Mouse (Mus musculus) thymus, postnatal 36 days (tissue): ENCODE data around the gene Otx2.

Source experiments
- DNase-seq, 2 experiments: peaks; one replicate each; pipeline ENCODE4 v3.0.0; 2022; ENCODE audit warnings: mixed read lengths in 2 of 2

Gene Otx2

DNA sequence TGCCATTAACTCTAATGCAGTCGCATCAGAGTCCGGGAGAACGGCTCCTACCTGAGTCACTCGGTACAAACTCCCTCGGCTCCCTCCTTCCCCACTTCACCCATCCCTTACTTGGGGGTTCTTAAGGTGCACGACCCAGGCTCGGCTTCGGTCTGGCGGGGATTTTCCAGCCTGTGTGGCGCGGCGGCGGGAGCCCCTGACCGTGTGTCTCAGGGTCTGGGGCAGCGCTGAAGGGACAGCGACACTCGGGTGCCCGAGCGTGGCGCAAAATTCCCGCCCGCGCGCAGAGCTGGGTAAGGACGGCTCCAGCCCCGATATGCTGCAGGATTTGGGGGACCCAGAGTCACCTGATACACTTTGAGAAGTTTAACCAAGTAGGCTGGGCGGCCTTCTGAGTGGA lies at the start of gene Otx2:
Gene Otx2, minus strand, starts transcription at position 279 of the 400 bp plus-strand sequence.
- no peak for DNase-seq

DNA sequence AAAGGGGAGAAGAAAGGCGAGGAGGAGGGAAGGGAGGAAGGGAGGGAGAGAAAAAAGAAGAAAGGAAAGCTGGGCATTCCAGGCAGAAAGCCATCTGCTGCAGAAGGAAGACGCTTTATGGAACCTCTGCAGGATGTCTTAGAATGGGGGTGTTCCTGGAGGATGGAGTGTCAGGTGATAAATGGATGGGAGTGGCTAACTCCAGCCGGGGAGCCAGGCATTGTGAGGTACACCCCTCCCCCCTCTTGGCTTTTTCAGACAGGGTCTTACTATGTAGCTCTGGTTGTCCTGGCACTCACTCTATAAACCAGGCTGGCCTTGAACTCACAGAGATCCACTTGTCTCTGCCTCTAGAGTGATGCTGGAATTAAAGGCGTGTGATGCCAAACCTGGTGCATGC lies 49.1 kb upstream of the Otx2 start:
- no peak for DNase-seq

DNA sequence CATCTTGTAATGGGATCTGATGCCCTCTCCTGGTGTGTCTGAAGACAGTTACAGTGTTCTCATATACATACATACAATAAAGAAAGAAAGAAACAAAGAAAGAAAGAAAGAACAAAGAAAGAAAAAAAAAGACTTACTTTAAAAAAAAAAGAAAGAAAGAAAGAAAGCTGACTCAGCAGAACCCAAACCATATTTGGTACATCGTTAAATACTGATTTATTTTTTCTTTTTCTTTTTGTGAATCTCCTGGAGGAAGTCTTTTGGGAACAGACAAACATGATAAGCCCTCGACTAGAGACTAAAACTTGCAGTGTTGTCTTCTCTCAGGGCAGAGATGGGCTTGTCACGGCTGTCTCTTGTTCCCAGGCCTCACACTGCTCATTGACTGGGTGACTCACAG lies 45.7 kb upstream of the Otx2 start:
- DNase-seq: no peak

DNA sequence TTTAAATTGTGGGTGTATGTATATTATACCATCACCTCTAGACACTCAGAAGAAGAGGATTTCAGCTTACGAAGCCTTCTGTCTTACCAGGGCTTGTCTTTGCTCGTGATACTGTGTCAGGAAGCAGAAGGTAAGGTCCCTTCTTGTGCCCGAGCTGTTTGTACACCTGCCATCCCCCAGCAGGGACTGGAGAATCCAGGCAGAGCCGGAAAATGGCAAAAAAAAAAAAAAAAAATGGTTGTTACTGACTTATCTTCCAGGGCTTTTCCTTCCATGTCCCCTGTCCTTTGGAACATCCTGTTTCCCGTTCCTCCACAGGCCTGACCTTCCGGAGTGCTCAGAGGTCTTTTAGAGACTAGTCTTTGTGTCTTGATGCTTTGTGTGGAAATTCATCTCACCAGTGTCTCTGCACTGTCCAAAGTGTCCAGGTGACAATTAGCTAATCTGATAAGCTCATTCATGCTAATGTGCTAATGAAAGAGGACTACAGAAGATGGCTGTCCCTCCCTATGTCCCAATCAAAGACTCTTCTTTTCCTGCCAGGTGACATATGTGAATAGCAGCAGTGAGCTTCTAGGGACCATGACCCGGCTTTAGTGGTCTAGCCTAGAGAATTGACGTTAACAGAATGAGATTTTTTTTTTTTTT lies 44.1 kb upstream of the Otx2 start:
- no peak for DNase-seq

DNA sequence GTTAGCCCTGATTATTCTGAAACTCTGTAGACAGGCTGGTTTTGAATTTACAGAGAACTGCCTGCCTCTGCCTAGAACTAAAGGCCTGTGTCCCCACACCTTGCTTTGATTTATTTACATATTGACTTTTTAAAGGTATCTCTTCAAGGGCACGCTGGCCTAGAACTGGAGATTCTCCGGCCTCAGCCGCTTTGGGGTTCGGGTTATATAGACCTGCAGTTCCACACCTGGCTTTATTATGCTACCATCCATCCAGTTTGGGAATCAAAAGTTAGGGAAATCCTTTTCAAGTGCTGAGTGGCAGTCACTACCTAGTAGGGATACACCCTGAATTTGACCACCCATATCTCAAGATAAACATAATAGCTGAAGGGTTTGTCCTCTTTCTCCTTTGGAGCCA lies 42.8 kb upstream of the Otx2 start:
- DNase-seq: no peak

DNA sequence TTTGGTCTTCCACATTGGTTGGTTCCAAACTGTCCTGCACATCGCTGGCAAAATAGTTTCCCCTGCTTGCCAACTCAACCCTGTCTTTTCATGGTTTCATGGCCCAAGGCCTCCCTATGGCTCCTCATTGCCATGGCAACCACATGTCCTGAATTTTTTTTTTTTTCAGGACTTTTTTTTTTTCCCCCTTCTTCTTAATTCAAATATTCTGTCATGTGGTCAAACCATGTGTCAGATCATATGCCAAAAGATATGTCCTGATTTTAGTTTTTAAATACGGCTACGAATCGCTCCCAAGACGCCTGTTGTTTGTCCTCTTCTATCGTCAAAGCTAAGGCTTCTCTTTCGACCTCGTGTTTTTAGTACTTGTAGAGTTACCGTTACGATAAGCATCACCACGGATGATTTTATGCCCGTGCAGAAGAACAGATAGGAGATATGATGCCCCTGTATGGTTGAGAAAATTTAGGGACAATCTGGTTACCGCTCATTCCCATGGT lies 37.3 kb upstream of the Otx2 start:
- DNase-seq: no peak

DNA sequence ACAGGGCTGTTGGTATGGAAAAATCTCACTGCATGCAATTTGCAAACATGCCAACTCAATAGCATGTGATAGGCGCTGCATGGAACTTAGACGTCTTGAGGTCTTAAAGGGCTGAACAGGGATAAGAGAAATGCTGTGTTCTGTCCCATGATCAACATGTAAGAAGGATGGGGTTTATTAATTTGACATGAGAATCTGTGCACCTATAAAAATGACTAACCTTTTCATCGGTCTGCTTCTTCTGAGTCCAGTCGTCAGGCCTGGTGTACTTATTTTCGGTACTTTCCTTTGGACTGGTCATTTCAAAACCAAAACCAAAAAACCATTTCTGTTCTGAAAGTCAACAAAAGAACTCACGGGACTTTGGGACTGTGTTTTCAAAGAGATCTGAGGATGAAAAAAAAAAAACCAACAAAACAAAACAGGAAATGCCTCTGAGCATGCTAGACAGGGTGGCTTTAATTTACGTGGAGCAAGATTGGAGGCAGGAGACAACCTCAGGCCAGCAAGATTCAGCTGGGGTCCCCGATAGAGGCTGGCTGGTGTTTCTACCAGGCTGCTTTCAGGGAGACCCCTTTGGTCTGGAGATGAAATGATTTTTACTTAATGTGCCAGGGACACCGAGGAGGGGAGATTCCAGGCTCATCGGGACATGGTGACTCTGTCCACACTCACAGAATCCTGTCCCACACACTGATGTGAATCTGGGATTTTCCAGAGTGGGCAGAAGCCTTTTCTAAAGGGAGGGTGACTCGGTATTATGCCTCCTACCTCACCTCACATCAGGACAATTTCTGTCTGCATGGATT lies 36.6 kb upstream of the Otx2 start:
- no peak for DNase-seq

DNA sequence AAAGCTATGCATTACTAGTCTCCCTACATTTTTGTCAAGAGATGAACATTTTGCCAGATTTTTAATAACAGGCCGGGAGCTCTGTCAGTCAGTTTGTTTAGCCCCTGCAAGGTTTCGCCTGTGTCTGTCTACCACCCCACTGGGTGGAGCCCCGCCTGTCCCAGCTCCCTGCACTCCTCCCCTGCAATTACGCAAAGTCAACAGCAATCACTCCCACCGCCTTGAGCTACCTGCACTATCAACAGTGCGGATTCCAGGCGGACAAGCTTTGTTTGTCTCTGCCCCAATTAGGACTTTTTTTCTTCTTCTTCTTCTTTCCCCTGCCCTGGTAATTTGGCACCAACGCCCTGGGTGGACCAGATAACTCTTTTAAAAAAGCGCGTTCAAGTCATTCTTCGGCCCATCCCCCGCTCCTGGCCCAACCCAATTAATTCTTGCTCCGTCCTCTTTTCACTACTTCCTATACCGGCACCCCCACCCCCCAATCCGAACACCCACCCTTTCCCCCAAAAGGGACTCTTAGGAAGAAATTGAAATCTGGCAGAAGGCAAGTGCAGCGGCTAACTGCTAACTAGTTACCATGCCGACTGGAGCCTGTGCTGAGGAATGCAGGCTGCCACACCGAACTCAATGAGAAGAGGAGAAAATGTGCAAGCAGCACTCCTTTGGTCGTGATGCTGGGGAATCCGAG lies 35.9 kb upstream of the Otx2 start:
- no peak for DNase-seq

DNA sequence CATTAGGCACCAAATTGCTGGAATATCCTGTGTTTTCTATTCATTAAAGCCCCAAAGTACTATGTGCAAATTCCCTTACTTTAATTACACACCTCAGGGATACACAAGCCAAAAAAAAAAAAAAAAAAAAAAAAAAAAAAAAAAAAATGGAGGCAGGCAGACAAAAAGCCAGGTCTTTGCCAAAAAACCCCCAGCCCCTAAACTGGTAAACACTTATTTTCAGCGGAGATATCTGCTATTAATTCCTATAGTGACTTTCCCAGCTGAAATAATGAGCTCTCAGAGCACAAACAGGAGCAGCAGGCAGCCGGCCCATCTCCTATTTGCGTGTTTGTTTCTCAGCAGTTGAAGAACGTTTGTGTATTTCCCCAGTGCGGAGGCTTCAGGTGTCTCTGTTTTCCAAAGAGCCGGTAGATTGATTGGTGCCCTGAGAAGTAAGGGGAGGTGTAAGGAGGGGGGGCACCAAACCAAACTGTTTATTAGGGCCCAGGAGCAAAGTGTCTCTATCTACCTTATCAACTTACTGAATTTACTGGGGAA lies 34.3 kb upstream of the Otx2 start:
- no peak for DNase-seq

DNA sequence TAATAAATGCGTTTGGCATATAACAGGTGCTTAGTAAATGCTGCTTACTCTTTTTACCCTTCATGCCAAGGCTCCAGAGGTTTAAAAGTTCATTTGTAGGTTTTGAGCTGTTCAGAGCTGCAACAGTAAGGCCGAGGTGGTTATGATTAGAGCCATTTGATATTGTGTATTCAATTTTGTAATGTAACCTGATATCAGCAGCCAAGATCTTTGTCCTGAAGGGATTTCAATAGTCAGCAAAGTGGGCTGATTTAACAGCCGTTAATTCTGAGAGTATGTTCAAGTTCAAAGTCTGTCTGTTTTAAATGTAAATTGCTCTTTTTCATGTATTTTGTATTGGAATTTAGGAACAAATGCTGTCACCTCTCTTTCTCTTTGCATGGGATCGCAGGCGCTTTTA lies 33.8 kb upstream of the Otx2 start:
- DNase-seq: no peak

DNA sequence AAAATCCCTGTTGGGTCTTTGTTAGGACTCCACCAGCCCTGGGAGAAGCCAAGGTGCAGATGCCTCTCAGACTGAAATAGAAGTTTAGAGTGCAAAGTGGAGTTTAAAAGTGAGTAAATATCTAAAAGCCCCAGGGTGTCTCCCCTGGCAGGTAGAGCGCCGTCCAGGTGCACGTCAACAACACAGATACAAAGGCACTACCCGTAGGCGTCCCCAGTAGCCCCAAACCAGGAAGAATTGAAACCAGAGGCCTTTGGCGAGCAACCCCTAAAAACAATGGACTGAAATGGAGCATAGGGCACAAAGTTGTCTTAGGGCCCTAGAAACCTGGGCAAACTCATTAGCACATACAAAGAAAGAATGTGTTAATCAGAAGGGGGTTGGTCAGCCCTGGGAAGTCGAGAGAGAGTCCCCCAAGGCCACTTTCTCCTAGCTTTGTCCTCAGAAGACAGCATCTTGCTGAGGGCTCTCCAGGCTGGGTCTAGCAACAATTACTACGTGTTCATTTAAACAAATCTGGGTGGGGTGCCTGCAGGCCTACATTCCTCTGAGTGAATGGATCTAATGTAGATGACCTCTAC lies 27.3 kb upstream of the Otx2 start:
- no peak for DNase-seq

DNA sequence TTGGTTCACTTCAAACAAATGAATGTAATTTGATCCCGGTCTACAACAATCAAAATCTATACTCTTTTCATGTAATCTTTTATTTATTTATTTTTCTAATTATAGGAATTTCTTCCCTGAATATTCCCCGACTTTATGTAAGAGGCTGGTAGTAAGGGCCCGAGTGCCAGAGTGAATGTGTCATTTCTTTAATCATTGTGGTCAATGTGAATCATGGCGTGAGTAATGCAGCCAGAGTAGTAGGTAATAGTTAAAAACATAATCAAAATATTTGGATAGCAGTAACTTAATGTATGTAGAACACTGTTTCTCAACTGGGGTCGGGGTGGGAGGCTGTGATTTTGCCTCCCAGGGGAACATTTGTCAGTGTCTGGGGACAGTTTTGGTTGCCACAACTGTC lies 6.0 kb upstream of the Otx2 start:
- DNase-seq: no peak

DNA sequence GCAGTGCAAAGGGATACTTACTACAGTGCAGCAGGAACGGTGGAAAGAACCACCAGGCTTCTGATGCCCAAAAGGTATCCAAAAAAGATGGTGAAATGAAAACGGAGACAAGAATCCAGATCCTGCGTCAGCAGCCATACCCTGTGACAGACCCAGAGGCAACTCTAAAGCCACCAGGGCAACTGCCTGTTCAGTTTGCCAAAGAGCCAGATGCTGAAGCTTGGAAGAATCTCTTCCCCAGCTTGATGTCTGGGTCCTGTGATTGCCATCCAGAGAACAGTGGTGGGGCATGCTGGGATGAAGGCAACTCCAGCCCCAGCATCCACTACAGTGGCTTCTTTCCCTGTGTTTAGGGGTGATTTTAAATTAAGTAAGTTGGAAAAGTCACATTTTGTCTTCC lies 5.1 kb upstream of the Otx2 start:
- DNase-seq: no peak

DNA sequence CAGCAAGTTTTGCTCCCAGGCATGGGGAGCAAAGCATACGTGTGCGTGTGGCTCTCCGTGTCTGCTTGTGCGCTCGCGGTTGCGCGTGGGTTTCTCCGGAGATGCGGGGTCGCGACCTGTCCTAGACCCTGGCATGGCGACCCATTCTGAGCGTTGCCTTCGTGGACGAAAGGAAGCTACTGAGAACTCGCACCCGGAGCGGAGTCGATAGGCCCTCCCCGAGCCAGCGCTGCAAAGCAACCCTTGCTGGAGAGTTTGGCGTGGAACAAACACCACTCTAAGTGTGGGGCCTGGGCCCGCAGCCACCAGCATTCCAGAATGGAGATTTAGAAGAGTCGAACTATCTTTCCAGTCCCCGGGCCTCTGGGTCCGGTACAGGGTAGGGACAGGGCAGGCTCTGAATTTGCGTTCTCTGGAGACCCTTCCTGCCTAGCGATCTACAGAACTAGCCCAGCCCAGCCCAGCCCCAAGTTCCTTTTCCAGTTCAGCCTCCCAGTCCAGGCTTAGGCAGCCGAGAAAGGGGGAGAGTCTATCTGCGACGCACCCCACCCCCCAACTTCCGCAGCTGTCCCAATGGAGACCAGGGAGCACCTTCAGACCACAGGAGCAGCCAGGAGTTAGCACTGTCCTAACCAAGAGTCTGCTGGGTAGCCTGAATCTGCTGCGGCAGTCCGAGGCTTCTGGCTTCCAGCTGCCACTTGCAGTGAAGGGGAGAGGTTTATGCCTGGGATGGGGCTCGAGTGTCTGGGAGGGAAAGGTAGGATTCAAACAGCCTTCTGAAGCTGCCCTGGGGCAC lies 615 bp upstream of the Otx2 start:
- no peak for DNase-seq

DNA sequence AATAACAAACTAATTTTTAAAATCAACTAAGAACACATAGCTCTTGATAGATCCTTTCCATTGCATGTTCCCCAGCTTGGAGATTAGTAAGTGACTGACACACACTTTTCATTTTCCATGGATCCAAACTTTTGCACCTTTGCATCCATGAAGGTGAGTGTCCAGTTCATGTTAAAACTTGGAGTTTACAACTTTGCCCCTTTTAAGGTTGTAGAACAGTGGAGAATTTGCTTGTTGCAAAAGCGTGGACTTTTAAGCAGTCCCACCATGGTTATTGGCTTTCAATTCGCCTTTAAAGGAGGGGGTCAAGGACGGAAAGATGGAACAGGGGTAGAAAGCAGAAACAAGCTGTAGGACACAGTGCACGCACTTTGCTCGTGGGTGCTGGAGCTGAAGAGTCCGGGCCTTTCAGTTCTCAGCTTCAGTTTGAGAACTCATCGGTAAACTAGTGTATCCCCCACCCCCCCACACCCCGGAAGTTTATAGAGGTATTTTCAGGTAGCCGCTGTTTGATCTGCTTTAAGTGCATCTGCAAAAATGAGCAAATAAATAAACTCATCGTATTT lies 925 bp downstream of the Otx2 start:
- no peak for DNase-seq

DNA sequence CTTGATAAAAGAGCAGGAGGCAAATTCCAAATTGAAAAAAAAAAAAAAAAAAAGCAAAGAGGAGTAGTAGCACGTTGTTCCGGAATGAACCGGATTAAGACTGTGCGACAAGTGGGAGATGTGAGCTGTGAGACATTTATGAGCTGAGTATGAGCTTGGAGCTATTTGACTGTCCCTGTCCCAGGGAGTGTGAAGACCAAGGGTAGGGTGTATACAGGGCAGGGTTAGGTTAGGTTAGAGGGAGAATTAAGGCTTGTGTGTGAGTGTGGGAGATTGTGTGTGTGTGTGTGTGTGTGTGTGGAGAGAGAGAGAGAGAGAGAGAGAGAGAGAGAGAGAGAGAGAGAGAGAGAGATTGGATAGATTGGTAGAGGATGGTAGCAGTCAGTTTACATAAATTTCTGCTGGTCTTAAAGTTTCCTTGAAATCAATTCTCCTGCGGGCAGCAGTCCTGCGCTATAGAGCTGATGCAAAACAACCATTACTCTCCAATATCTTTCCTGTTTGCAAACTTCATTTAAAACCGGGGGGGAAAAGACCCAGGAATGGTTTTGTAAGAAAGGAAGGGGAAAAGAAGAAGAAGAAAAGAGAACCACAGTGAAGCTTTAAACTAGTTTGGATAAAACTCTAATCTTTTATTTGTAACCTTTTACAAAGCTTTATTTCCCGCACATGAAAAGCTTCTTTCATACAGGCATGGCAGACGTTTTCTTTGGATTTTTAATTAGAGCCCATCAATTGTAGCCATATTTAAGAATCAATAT lies 2.0 kb downstream of the Otx2 start:
- no peak for DNase-seq

DNA sequence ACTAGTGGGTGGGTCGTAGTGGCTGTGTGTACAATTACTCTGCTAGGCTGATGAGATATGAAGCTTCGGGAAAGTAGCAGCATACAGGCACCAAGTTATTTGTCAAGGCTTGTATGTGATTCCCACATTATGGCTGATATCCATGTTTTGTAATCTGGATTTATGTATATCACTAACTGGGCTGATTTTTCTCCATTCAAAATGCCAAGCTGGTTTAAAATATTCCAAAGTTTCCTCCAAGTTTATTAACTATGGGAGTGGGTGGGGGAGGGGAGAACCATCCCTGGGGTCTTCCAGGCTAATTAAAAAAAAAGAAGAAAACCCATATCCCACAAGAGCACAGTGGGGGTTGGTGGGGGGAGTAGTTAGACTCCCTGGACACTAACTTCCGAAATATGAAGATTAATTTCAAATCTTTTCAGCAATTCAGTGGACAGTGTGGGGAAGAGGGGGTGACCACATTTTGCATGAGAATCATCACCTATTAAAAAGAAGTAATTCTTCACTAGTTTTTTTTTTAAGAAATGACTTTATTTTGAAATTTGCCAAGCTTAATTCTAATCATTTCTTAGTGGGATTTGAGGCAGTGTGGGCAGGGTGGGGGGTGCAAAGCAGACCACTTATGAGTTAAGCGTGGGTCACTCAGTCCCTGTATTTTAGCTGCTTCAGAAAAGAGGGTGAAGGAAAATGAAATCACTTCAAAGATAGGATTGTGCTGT lies 2.7 kb downstream of the Otx2 start:
- no peak for DNase-seq

DNA sequence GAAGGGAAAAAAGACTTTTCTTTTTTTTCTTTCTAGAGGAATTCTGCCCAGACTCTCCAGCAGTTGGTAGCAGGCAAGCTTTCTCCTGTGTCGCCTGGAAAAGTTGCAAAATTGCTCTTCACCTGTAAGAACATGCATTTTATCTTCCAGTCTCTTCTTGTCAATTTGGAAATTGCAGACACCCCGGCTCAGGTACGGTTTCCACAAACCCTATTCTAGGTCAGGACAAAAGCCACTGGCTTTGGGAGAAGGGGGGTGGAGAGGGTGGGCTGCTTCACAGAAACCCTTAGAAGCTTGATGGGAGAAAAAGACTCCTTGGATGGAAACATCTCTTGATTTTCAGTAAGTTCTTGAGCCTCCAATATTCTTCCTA lies 3.4 kb downstream of the Otx2 start:
- no peak for DNase-seq

DNA sequence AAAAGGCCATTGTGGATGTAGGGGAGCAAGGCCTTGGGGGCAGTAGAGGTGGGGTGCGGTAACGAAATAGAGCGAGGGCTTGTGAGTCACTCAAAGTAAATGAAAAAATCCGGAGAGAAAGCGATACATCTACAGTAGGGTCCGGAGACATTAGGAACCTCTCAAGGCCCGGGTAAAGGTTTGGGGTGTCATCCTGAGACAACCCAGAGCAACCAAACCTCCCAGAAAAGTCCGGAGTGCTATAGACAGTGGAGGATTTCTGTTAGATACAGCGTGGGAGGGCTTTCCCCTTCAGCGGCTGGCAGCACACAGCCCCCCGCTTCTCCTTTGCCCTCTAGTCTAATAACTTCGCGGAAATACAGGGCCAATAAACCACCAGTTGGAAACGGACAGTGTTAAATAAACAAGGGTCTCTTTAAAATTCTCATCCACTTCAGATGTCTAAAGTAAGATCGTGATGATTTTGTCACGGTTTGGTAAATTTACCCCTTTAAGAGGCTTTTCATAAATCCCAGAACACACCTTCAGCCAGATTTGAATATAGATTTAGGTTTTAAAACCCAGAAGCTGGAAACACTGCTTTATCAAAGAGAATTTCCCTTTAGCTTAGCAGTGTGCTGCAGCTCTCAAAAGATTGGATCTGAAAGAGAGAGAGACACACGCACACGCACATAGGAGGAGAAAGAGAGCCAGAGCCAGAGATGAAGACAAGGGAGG lies 3.9 kb downstream of the Otx2 start:
- DNase-seq: no peak

DNA sequence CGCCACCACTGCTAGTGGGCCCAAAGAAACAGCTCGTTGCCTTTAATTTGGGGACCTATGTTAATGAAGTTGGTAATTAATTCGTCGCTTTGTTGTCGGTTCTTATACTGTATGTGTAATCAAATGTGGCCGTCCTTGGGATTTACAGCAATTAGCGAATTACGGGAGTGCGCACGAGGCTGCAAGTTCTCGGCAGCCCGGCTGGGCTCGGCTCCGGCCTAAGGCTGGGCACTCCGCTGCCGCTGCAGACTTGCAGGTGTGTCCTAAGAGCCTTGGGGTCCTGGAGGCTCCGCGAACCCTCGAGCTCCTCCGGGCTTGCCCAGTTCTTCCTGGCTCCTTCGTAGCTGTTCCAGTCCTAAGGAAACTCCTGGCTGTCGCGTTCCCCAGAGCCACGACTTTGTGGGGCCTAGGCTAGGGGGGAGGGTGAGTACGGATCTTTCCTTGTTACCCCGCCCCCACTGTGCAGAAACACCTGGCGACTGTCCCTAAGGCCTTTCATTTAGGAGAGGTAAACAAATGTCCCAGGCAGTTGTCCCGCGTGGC lies 4.8 kb downstream of the Otx2 start:
- DNase-seq: no peak
